Mouse (Mus musculus) kidney, adult 2 months (tissue): ENCODE measurements at regions not wholly inside any gene's neighbourhood (a gene's known extent, or its start where the extent isn't known, plus 50 kb on each side); places are given as distances from the start of the nearest gene placed in this dataset.

Source experiments
- CTCF ChIP-seq: fragments of 200-500 bp; conservative IDR thresholded peaks from 2 replicates; pipeline ENCODE4 v1.5.1; 2011; ENCODE audit warnings: low read depth, mild to moderate bottlenecking, control low read depth, low read length, moderate library complexity, mixed read lengths; ENCODE audit not compliant: insufficient read depth, insufficient read length
- POLR2A ChIP-seq: fragments of 200-500 bp; IDR thresholded peaks from one replicate; pipeline ENCODE4 v1.6.1; 2011; ENCODE audit warnings: low read depth, low read length, control low read depth

DNA sequence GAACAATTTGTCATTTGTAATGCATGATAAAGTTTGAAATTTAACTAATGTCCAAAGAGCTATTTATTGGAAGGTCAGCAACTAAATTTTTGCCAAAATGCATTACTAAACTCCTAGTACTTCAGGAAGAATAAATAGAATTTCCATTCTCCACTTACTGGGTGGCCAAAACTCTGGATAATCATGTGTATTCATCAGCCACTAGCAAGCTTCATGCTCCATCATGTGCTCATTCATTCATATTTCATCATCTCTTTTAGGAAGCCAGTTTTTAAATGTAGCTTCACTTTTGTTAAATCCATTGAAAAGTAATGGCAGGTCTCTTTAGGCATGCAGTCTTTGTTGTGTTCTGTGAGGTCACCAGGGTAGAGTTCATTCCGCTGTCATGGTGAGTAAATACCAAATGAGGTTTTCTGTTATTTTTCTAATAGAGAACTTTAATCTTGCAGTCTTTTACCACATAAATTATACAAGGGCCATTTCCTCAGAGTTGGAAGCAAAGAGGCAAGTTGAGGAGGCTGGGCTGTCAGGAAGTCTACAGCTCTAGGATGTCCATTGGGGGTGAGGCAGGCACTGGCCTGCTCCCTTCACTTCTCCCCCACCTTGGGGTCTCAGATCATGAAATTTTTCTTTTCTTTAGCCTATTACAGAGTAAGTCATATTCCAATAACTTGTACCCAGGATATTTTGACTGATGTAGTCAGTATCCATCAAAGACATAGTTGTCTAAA lies 578.5 kb upstream of the Pkdcc start:
- TF ChIP-seq CTCF = no peak
- TF ChIP-seq POLR2A = no peak
